Mouse (Mus musculus): Measurements from ENCODE around the gene Psmd14. TPM values are rescaled to one million over a fixed set of nuclear protein-coding genes. Genes with fewer than 3 reads are reported as not detected.

The Psmd14 gene
- polyA plus RNA-seq, 1 experiment from 2014 or later, result 271 TPM

DNA sequence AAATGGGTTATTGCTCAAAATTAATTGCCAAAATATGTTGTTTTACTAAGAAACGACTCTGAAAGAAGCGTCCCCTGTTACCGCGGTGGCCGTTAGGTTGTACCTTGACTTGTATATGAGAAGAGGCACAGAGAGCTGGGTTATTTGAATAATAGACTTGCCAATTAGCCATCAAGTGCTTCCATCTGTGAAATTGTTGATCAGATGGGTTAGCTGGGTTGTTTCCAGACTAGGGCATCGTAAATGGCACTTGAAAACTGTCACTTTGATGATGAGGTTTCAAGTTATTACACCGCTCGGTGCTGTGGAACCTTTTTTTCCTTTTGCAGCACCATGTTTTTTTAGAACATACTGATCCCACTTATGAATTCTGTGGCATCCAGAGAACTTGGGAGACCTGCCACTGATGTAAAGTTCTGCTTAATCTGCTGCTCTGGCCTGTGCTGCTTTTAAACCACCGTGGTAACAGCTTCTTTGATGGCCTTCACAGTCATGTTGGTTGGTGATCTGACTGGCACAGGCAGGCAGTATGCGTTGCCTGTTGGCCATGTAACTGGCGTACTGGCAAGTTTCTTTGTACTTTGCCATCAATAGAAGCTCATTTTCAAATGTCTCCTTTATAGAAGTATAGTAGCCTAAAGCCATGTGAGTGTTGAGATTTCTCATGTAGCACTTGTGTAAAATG lies 21.4 kb downstream of the Psmd14 start:
- no peaks in the 10 kb centered on the region for H3K4me1 ChIP-seq
- H3K27ac ChIP-seq (replicated peaks), result no peak overlapping the region
- no peak for DNase-seq (ENCODE audit: low spot score)
- no peak overlapping the region for H3K4me3 ChIP-seq
- no peaks in the 10 kb centered on the region for H3K9me3 ChIP-seq (replicated peaks)
- H3K27me3 ChIP-seq (ENCODE audit: low read depth, poor library complexity, severe bottlenecking), result no peaks in the 10 kb centered on the region
- 94% methylated on average over 11 of the region's 11 CpGs for WGBS
- H3K36me3 ChIP-seq, result peaks cover 14% of the 10 kb centered on the region; the same call in 1 of the 2 replicates

DNA sequence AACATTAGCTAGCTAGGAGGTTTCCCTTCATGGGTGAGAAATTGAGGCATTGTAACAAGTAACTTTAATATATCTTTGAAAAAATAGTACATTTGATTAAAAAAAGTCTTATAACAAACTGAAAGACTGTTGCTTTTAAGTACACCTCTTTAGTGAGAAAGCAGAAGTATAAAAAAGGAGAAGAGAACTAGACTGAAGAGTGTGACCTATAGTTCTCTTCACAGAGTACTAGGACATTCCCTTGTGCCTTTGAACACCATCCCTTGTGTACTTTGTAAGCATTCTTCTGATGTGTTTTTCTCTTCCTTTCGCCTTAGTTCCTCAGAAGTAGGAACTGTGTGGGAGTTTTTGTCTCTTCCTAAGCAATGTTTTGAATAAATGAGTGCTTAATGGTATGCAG lies 22.7 kb downstream of the Psmd14 start:
- Histone ChIP-seq H3K4me1 (no peaks in the 10 kb centered on the region), H3K27me3 (ENCODE audit: low read depth, poor library complexity, severe bottlenecking) (no peaks in the 10 kb centered on the region), H3K27ac (replicated peaks) (no peak overlapping the region), H3K4me3 (no peak overlapping the region), H3K9me3 (replicated peaks) (no peaks in the 10 kb centered on the region), H3K36me3 (peaks cover 10% of the 10 kb centered on the region; the same call in 1 of the 2 replicates)
- DNase-seq (ENCODE audit: low spot score), result no peak
- WGBS, result 90% methylated on average over 1 of the region's 1 CpGs

DNA sequence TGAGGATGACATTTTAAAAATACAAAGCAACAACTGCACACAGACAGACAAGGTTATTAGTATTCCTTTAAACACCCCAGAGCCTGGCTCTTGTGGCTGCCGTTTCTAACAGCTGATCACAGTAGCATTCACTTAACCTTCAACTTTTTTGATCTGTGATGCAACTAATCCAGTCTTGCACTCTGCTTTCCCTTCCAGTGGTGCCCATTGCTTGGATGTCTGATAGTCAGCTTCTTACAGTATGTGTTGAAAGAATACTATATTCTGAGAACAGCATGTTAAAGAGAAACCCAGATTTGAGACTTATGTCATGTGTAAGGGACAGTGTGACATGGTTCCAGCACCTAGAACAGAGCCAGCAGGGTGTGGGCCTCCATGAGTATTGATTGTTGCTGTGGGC lies 34.6 kb downstream of the Psmd14 start:
- 86% methylated on average over 1 of the region's 1 CpGs for WGBS
- Histone ChIP-seq H3K9me3 (replicated peaks) (no peaks in the 10 kb centered on the region), H3K4me1 (no peaks in the 10 kb centered on the region), H3K36me3 (no peaks in the 10 kb centered on the region), H3K27me3 (ENCODE audit: low read depth, poor library complexity, severe bottlenecking) (no peaks in the 10 kb centered on the region), H3K27ac (replicated peaks) (no peak overlapping the region), H3K4me3 (no peak overlapping the region)
- no peak for DNase-seq (ENCODE audit: low spot score)

DNA sequence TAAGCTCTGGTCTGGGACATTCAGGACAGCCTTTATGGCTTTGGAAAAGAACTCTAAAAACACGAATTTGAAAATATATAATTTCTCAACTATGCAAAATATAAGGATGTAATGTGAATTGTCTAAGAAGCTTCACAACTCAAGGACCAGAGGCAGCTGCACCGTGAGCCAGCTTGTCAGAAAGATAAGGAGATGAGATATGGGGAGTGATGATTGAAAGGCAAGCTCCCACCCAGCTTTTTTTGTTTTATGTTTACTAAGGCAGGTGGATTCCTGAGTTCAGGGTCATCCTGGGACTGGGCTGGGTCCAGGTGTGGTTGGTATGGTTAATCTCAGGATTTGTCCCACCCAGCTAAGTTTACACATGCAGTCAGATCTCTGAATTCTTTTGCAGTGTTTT lies 35.1 kb downstream of the Psmd14 start:
- Histone ChIP-seq H3K27me3 (ENCODE audit: low read depth, poor library complexity, severe bottlenecking) (no peaks in the 10 kb centered on the region), H3K4me1 (no peaks in the 10 kb centered on the region), H3K9me3 (replicated peaks) (no peaks in the 10 kb centered on the region), H3K4me3 (no peak overlapping the region), H3K36me3 (no peaks in the 10 kb centered on the region), H3K27ac (replicated peaks) (no peak overlapping the region)
- DNase-seq (ENCODE audit: low spot score), result no peak
- WGBS, result 73% methylated on average over 2 of the region's 2 CpGs

DNA sequence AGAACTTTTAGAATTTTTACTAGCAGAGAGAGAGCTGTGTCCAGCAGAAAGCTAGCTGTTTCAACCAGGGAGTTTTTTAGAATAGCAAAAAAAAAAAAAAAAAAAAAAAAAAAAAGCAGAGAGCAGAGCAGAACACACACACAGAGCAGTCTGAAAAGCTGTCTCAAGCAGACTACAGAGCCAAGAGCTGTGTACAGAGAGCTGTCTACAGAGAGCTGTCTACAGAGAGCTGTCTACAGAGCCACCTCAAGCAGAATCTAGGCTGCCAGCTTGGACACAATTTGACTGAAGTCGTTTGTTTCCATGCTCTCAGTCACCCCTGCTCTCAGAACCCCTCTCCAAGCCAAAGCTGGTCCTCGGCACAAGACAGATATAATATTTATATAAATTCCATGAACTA lies 35.9 kb downstream of the Psmd14 start:
- DNase-seq (ENCODE audit: low spot score), result no peak

GRCm38 (mm10) chr2:61750702-61751101 lies 39.2 kb downstream of the Psmd14 start:
- 89% methylated on average over 1 of the region's 1 CpGs for WGBS
- DNase-seq (ENCODE audit: low spot score), result no peak

More for the DNA sequence above, 35.9 kb downstream of the Psmd14 start:
- Histone ChIP-seq H3K9me3 (replicated peaks) (no peaks in the 10 kb centered on the region), H3K27ac (replicated peaks) (no peak overlapping the region), H3K4me3 (no peak overlapping the region), H3K36me3 (no peaks in the 10 kb centered on the region), H3K4me1 (no peaks in the 10 kb centered on the region), H3K27me3 (ENCODE audit: low read depth, poor library complexity, severe bottlenecking) (no peaks in the 10 kb centered on the region)
- 84% methylated on average over 2 of the region's 2 CpGs for WGBS

DNA sequence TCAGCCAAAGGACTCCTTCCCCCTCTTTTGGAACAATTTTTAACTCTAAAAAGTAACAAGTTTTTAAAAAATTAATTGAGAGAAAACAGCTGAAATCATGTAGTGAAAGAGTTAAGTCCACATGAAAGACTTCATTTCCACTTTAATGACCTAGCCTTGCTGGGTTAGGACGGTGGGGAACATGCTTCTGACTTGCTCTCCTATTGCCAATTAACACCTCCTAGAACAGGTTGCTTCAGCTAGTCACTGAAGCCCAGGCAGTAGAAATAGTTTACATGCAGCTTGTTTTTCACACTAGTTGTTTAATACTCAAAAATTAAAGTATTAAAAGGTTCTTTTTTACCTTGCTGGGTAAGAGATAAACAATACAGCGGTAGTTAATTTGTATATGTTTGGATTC lies 39.8 kb downstream of the Psmd14 start:
- no peak for DNase-seq (ENCODE audit: low spot score)
- no peaks in the 10 kb centered on the region for H3K27me3 ChIP-seq (ENCODE audit: low read depth, poor library complexity, severe bottlenecking)
- WGBS, result 52% methylated on average over 2 of the region's 2 CpGs
- H3K4me1 ChIP-seq, result no peaks in the 10 kb centered on the region
- H3K9me3 ChIP-seq (replicated peaks), result no peaks in the 10 kb centered on the region
- no peak overlapping the region for H3K4me3 ChIP-seq
- H3K27ac ChIP-seq (replicated peaks), result no peak overlapping the region
- no peaks in the 10 kb centered on the region for H3K36me3 ChIP-seq

More at GRCm38 (mm10) chr2:61750702-61751101, 39.2 kb downstream of the Psmd14 start:
- Histone ChIP-seq H3K36me3 (no peaks in the 10 kb centered on the region), H3K27me3 (ENCODE audit: low read depth, poor library complexity, severe bottlenecking) (no peaks in the 10 kb centered on the region), H3K4me1 (no peaks in the 10 kb centered on the region), H3K4me3 (no peak overlapping the region), H3K9me3 (replicated peaks) (no peaks in the 10 kb centered on the region), H3K27ac (replicated peaks) (no peak overlapping the region)

GRCm38 (mm10) chr2:61752362-61752761 lies 40.9 kb downstream of the Psmd14 start:
- H3K9me3 ChIP-seq (replicated peaks), result no peaks in the 10 kb centered on the region
- DNase-seq (ENCODE audit: low spot score), result no peak
- no peaks in the 10 kb centered on the region for H3K4me1 ChIP-seq
- no peaks in the 10 kb centered on the region for H3K27me3 ChIP-seq (ENCODE audit: low read depth, poor library complexity, severe bottlenecking)
- H3K27ac ChIP-seq (replicated peaks), result no peak overlapping the region
- no peak overlapping the region for H3K4me3 ChIP-seq
- no peaks in the 10 kb centered on the region for H3K36me3 ChIP-seq

- Histone ChIP-seq H3K4me3 (no peak overlapping the region), H3K36me3 (no peaks in the 10 kb centered on the region), H3K4me1 (no peaks in the 10 kb centered on the region), H3K27ac (replicated peaks) (no peak overlapping the region), H3K9me3 (replicated peaks) (no peaks in the 10 kb centered on the region), H3K27me3 (ENCODE audit: low read depth, poor library complexity, severe bottlenecking) (no peaks in the 10 kb centered on the region)
- no peak for DNase-seq (ENCODE audit: low spot score)
These were observed 43.5 kb downstream of the Psmd14 start for GRCm38 (mm10) chr2:61754989-61755388.

- no peak overlapping the region for H3K27ac ChIP-seq (replicated peaks)
- no peaks in the 10 kb centered on the region for H3K36me3 ChIP-seq
- H3K27me3 ChIP-seq (ENCODE audit: low read depth, poor library complexity, severe bottlenecking), result no peaks in the 10 kb centered on the region
- H3K4me3 ChIP-seq, result no peak overlapping the region
- H3K9me3 ChIP-seq (replicated peaks), result no peaks in the 10 kb centered on the region
- 86% methylated on average over 5 of the region's 5 CpGs for WGBS
- no peak for DNase-seq (ENCODE audit: low spot score)
- H3K4me1 ChIP-seq, result peaks cover 3% of the 10 kb centered on the region; the same call in 1 of the 2 replicates
These were observed 47.9 kb downstream of the Psmd14 start for GRCm38 (mm10) chr2:61759234-61759855.

GRCm38 (mm10) chr2:61760044-61760443 lies 48.5 kb downstream of the Psmd14 start:
- Histone ChIP-seq H3K36me3 (0 out of 2 replicates have a peak, but pooled peaks cover 4% of the 10 kb centered on the region), H3K27me3 (ENCODE audit: low read depth, poor library complexity, severe bottlenecking) (no peaks in the 10 kb centered on the region), H3K4me3 (no peak overlapping the region), H3K27ac (replicated peaks) (no peak overlapping the region), H3K9me3 (replicated peaks) (no peaks in the 10 kb centered on the region), H3K4me1 (peaks cover 6% of the 10 kb centered on the region; the same call in 1 of the 2 replicates)
- no peak for DNase-seq (ENCODE audit: low spot score)
- WGBS, result 89% methylated on average over 3 of the region's 3 CpGs

DNA sequence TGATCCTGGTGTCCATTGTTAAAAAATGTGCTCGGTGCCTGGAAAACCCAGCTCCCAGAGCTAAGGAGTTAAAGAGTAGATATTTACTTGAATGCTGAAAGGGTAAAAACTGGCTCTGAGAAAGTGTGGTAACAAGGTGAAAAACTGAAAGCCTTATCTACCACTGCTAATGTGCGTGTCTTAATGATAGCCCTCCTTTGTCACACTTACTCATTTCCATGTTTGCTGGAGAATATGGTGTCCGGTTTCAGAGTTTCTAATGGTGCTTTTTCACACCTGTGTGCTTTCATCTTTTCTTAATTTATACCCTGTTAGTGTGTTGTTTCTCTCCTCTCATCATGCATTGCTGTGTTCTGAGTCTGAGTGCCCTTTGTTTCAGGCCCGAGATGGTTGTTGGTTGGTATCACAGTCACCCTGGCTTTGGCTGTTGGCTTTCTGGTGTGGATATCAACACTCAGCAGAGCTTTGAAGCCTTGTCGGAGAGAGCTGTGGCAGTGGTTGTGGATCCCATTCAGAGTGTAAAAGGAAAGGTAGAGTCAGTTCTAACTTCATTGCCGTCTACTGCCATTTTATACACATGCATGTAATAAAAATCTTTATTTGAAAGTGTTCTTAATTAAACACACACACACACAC lies 53.1 kb downstream of the Psmd14 start:
- H3K9me3 ChIP-seq (replicated peaks), result no peaks in the 10 kb centered on the region
- WGBS, result 77% methylated on average over 6 of the region's 6 CpGs
- H3K4me3 ChIP-seq, result no peak overlapping the region
- H3K27me3 ChIP-seq (ENCODE audit: low read depth, poor library complexity, severe bottlenecking), result no peaks in the 10 kb centered on the region
- 0 out of 2 replicates have a peak, but pooled peaks cover 4% of the 10 kb centered on the region for H3K36me3 ChIP-seq
- peaks cover 6% of the 10 kb centered on the region; the same call in 1 of the 2 replicates for H3K4me1 ChIP-seq
- H3K27ac ChIP-seq (replicated peaks), result no peak overlapping the region
- DNase-seq (ENCODE audit: low spot score), result no peak

DNA sequence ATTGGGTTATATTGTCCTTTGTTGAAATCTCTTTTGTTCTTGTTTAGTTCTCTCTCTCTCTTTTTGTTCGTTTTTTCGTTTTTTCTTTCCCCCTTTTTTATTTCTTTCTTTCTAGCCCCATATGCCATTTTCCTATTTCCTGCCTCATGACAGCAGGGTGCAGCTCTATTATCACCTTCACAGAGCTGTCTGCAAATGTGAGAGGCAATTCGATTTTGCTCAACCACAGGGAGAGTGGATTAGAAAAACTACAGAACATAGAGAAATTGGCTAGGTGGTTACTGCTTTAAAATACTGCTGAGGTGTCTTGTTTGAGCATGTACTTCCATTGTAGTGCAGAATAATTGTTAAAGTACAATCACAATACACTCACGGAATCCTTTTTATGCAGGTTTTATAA lies 54.0 kb downstream of the Psmd14 start:
- 70% methylated on average over 4 of the region's 4 CpGs for WGBS
- no peak for DNase-seq (ENCODE audit: low spot score)
- Histone ChIP-seq H3K4me3 (no peak overlapping the region), H3K36me3 (0 out of 2 replicates have a peak, but pooled peaks cover 4% of the 10 kb centered on the region), H3K27me3 (ENCODE audit: low read depth, poor library complexity, severe bottlenecking) (no peaks in the 10 kb centered on the region), H3K27ac (replicated peaks) (no peak overlapping the region), H3K4me1 (peaks cover 6% of the 10 kb centered on the region; the same call in 1 of the 2 replicates), H3K9me3 (replicated peaks) (no peaks in the 10 kb centered on the region)
